Mouse (Mus musculus): ENCODE measurements around the gene Lyg2.

Lyg2 gene

GRCm38 (mm10) chr1:37890025-37890652 lies 26.2 kb downstream of the Lyg2 start, which contains the start of the genes Mitd1 and Mrpl30:
TSS of gene Mitd1 (minus strand) at chr1:37890411.
TSS of gene Mrpl30 (plus strand) at chr1:37890477.
- in situ Hi-C loops (cut with MboI; ENCODE audit: low pct_unique_long_range_greater_than_20kb in 1 of 2, low sequenced_read_pairs in 2 of 2, unreplicated experiment in 1 of 2), result no loop called here

GRCm38 (mm10) chr1:37889206-37889605 lies 27.1 kb downstream of the Lyg2 start:
- in situ Hi-C loops (cut with MboI; ENCODE audit: low pct_unique_long_range_greater_than_20kb in 1 of 2, low sequenced_read_pairs in 2 of 2, unreplicated experiment in 1 of 2), result no loop called here

GRCm38 (mm10) chr1:37884451-37884850 lies 31.8 kb downstream of the Lyg2 start:
- in situ Hi-C loops (cut with MboI; ENCODE audit: low pct_unique_long_range_greater_than_20kb in 1 of 2, low sequenced_read_pairs in 2 of 2, unreplicated experiment in 1 of 2), result no loop called here

- in situ Hi-C loops (cut with MboI; ENCODE audit: low pct_unique_long_range_greater_than_20kb in 1 of 2, low sequenced_read_pairs in 2 of 2, unreplicated experiment in 1 of 2), result no loop called here
Measured at GRCm38 (mm10) chr1:37883411-37883810, 32.9 kb downstream of the Lyg2 start.

GRCm38 (mm10) chr1:37877736-37878460 lies 38.4 kb downstream of the Lyg2 start:
- in situ Hi-C loops (cut with MboI; ENCODE audit: low pct_unique_long_range_greater_than_20kb in 1 of 2, low sequenced_read_pairs in 2 of 2, unreplicated experiment in 1 of 2), result no loop called here

GRCm38 (mm10) chr1:37873157-37873556 lies 43.1 kb downstream of the Lyg2 start:
- in situ Hi-C loops (cut with MboI; ENCODE audit: low pct_unique_long_range_greater_than_20kb in 1 of 2, low sequenced_read_pairs in 2 of 2, unreplicated experiment in 1 of 2), result no loop called here

- in situ Hi-C loops (cut with MboI; ENCODE audit: low pct_unique_long_range_greater_than_20kb in 1 of 2, low sequenced_read_pairs in 2 of 2, unreplicated experiment in 1 of 2), result no loop called here
Measured at GRCm38 (mm10) chr1:37872131-37873067, 43.9 kb downstream of the Lyg2 start.

GRCm38 (mm10) chr1:37871704-37872103 lies 44.6 kb downstream of the Lyg2 start, which contains the start of gene Lipt1:
TSS of gene Lipt1 (plus strand) at chr1:37871738.
- in situ Hi-C loops (cut with MboI; ENCODE audit: low pct_unique_long_range_greater_than_20kb in 1 of 2, low sequenced_read_pairs in 2 of 2, unreplicated experiment in 1 of 2), result no loop called here

- in situ Hi-C loops (cut with MboI; ENCODE audit: low pct_unique_long_range_greater_than_20kb in 1 of 2, low sequenced_read_pairs in 2 of 2, unreplicated experiment in 1 of 2), result loop anchor here in 1 of 2 experiments (10.0 kb wide), 1 partner anchor 185 kb away; no protein-coding TSS in a partner anchor
Measured at GRCm38 (mm10) chr1:37869362-37869761, 46.9 kb downstream of the Lyg2 start.

- in situ Hi-C loops (cut with MboI; ENCODE audit: low pct_unique_long_range_greater_than_20kb in 1 of 2, low sequenced_read_pairs in 2 of 2, unreplicated experiment in 1 of 2), result loop anchor here in 1 of 2 experiments (10.0 kb wide), 1 partner anchor 184 kb away; no protein-coding TSS in a partner anchor
Measured at GRCm38 (mm10) chr1:37868640-37869039, 47.7 kb downstream of the Lyg2 start.

GRCm38 (mm10) chr1:37867684-37868322 lies 48.5 kb downstream of the Lyg2 start:
- in situ Hi-C loops (cut with MboI; ENCODE audit: low pct_unique_long_range_greater_than_20kb in 1 of 2, low sequenced_read_pairs in 2 of 2, unreplicated experiment in 1 of 2), result loop anchor here in 1 of 2 experiments (10.0 kb wide), 1 partner anchor 183 kb away; no protein-coding TSS in a partner anchor

- in situ Hi-C loops (cut with MboI; ENCODE audit: low pct_unique_long_range_greater_than_20kb in 1 of 2, low sequenced_read_pairs in 2 of 2, unreplicated experiment in 1 of 2), result loop anchor here in 1 of 2 experiments (10.0 kb wide), 1 partner anchor 182 kb away; no protein-coding TSS in a partner anchor
Measured at GRCm38 (mm10) chr1:37867056-37867455, 49.2 kb downstream of the Lyg2 start.

- in situ Hi-C loops (cut with MboI; ENCODE audit: low pct_unique_long_range_greater_than_20kb in 1 of 2, low sequenced_read_pairs in 2 of 2, unreplicated experiment in 1 of 2), result loop anchor here in 1 of 2 experiments (10.0 kb wide), 1 partner anchor 181 kb away; no protein-coding TSS in a partner anchor
Measured at GRCm38 (mm10) chr1:37866286-37866685, 50.0 kb downstream of the Lyg2 start, which contains the start of gene Tsga10. TSS of gene Tsga10 (minus strand) at chr1:37866429.

GRCm38 (mm10) chr1:37865401-37866215 lies 50.7 kb downstream of the Lyg2 start:
- in situ Hi-C loops (cut with MboI; ENCODE audit: low pct_unique_long_range_greater_than_20kb in 1 of 2, low sequenced_read_pairs in 2 of 2, unreplicated experiment in 1 of 2), result loop anchor here in 1 of 2 experiments (10.0 kb wide), 1 partner anchor 181 kb away; no protein-coding TSS in a partner anchor

GRCm38 (mm10) chr1:37864511-37865400 lies 51.5 kb downstream of the Lyg2 start:
- in situ Hi-C loops (cut with MboI; ENCODE audit: low pct_unique_long_range_greater_than_20kb in 1 of 2, low sequenced_read_pairs in 2 of 2, unreplicated experiment in 1 of 2), result loop anchor here in 1 of 2 experiments (10.0 kb wide), 1 partner anchor 180 kb away; no protein-coding TSS in a partner anchor
